Mouse (Mus musculus) embryo, embryonic 9.5 days (tissue): ENCODE data around the gene Prune1.
A peak's percentile ranks its signal among the peaks of the same experiment; 100 is the strongest.

Experiments
- DNase-seq: peaks from one replicate; pipeline ENCODE4 v3.0.0-alpha.2; 2017; ENCODE audit errors: extremely low spot score

The Prune1 gene

GRCm38 (mm10) chr3:95306244-95306643 lies 24.4 kb upstream of the Prune1 start:
- no peak for DNase-seq

- DNase-seq: no peak
These were observed 19.4 kb upstream of the Prune1 start for GRCm38 (mm10) chr3:95301204-95301796.

- no peak for DNase-seq
These were observed 16.1 kb upstream of the Prune1 start for GRCm38 (mm10) chr3:95298018-95298417.

- peak; percentile 60 for DNase-seq
These were observed 14.2 kb upstream of the Prune1 start for GRCm38 (mm10) chr3:95296103-95296469.

- DNase-seq: no peak
These were observed 13.6 kb upstream of the Prune1 start for GRCm38 (mm10) chr3:95295321-95296102.

GRCm38 (mm10) chr3:95294718-95295117 lies 12.8 kb upstream of the Prune1 start:
- no peak for DNase-seq

GRCm38 (mm10) chr3:95294316-95294715 lies 12.4 kb upstream of the Prune1 start:
- no peak for DNase-seq

- no peak for DNase-seq
These were observed 11.7 kb upstream of the Prune1 start for GRCm38 (mm10) chr3:95293537-95293936.

- no peak for DNase-seq
These were observed 11.0 kb upstream of the Prune1 start for GRCm38 (mm10) chr3:95292899-95293298.

GRCm38 (mm10) chr3:95291041-95291440 lies 9.2 kb upstream of the Prune1 start:
- DNase-seq: no peak

GRCm38 (mm10) chr3:95290156-95290555 lies 8.3 kb upstream of the Prune1 start:
- DNase-seq: no peak

- no peak for DNase-seq
These were observed 7.5 kb upstream of the Prune1 start for GRCm38 (mm10) chr3:95289419-95289818.

- DNase-seq: no peak
These were observed 5.7 kb upstream of the Prune1 start for GRCm38 (mm10) chr3:95287541-95287940.

- DNase-seq: no peak
These were observed 4.6 kb upstream of the Prune1 start for GRCm38 (mm10) chr3:95286510-95286909.

GRCm38 (mm10) chr3:95286011-95286410 lies 4.1 kb upstream of the Prune1 start:
- DNase-seq: no peak

- no peak for DNase-seq
These were observed 3.5 kb upstream of the Prune1 start for GRCm38 (mm10) chr3:95285390-95285789.

GRCm38 (mm10) chr3:95284501-95285281 lies 2.8 kb upstream of the Prune1 start:
- no peak for DNase-seq

GRCm38 (mm10) chr3:95284062-95284461 lies 2.2 kb upstream of the Prune1 start:
- no peak for DNase-seq

- DNase-seq: no peak
These were observed 1.7 kb upstream of the Prune1 start for GRCm38 (mm10) chr3:95283589-95283941.

- DNase-seq: peak; percentile 84
These were observed 1.2 kb upstream of the Prune1 start for GRCm38 (mm10) chr3:95282865-95283588.

GRCm38 (mm10) chr3:95282381-95282864 lies 547 bp upstream of the Prune1 start:
- DNase-seq: no peak

- no peak for DNase-seq
These were observed 1.1 kb downstream of the Prune1 start for GRCm38 (mm10) chr3:95280747-95281146.
